Mouse (Mus musculus): ENCODE results near the gene Ampd3. TPM values are rescaled to one million over a fixed set of nuclear protein-coding genes. Genes with fewer than 3 reads are reported as not detected.

The Ampd3 gene
- total RNA-seq (2023), result 100 to 1,000 TPM; 127 to 132 TPM

DNA sequence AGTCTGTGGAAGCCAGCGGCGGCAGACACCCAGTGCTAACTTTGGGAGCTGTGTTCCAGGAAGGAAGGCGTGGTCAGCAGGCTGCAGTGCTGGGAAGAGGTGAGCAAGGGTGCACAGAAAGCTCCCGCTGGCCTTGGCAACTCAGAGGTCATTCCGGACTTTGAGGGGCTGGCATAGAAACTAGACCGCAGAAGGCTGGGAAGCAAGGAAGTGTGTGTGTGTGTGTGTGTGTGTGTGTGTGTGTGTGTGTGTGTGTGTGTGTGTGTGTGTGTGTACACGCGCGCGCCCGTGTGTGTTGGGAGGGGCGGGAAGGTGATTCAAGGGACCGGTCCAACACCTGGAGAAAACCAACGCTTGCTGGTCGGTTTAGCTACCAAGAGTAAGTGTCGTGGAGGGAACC is at the start of gene Ampd3:
Gene Ampd3 (plus strand): TSS at position 206 of the 400 bp plus-strand sequence.

DNA sequence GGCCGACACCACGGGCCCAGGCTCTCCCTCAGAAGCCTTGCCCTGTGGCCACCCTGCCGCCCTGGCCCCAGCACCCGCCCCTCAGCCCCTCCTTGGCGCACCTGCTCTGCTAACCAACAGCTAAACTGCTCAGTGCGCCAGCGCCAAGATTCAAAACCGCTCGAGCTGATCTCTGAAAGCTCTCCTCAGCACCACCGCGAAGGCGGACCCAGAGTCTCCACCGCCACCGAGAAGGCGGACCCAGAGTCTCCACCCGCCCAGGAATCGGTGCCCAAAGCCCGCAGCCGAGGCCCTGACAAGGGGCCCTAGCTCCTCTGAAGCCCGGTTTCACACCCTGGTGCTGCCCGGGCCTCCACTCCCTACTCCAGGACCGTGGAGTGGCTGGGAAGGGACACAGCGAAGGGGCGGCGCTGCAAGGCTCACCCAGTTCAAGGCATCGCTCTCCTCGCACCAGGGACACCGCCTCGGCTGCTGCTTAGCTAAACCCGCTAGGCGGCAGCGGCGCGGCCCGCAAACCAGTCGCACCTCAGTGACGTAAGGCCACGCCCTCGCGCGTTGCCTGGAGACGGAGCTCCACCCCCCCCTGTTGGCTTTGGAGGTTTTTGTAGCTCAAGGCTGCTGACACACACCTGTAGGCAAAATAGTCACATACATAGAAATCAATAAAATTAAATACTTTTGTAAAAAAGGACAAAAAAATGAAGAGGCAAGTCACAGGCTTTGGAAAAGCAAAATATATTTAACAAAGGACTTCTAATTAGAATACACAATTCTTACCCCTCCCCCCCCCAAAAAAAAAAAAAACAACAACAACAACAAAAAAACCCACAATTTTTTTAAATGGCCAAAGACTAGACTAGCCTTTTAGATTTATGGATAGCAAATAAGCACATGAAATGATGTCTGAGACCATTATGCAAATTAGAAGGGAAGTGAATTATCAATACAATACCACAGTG is 76.2 kb downstream of the Ampd3 start, which contains the start of gene Rnf141:
Gene Rnf141 (minus strand): TSS at position 542 of the 959 bp plus-strand sequence.

Other genes with a start within 250 kb of the Ampd3 start
- gene Sbf2, start 153.3 kb upstream of the Ampd3 start, total RNA-seq (2023), result 1 to 10 TPM; 2.4 to 2.8 TPM
- not detected for gene Adm, start 140.5 kb upstream of the Ampd3 start, total RNA-seq (2023)
- gene Rnf141, start 76.3 kb downstream of the Ampd3 start, total RNA-seq (2023), result 10 to 100 TPM; 78.2 to 79.3 TPM
- 1 to 10 TPM; 5.1 to 5.3 TPM for gene Lyve1, start 95.0 kb downstream of the Ampd3 start, total RNA-seq (2023)
- gene Mrvi1, start 214.3 kb downstream of the Ampd3 start, total RNA-seq (2023), result 1 to 10 TPM; 1.5 to 2.5 TPM

All from neutrophil, adult 59 days (primary cell).